Mouse (Mus musculus): ENCODE results near the gene Ubn1. TPM values are rescaled to one million over a fixed set of nuclear protein-coding genes. Genes with fewer than 3 reads are reported as not detected.

Ubn1 gene
- polyA plus RNA-seq, 1 experiment from 2014 or later: 17.1 TPM

- H3K4me2 ChIP-seq (ENCODE audit: low read length): no peak overlapping the region
- H3K27ac ChIP-seq (replicated peaks in 1 of 2; ENCODE audit: control insufficient read depth in 1 of 2, insufficient read depth in 1 of 2, low read depth in 2 of 2, low read length in 2 of 2): no peak overlapping the region
- no peaks in the 10 kb centered on the region for H3K9me3 ChIP-seq (ENCODE audit: control insufficient read depth, low read length)
- H3K36me3 ChIP-seq (ENCODE audit: control insufficient read depth, insufficient read depth, low read length): peaks cover 75% of the 10 kb centered on the region
- peaks cover 2 to 12% of the 10 kb centered on the region in 2 experiments; a peak in 3 of 4 replicates for H3K4me1 ChIP-seq (ENCODE audit: control insufficient read depth in 2 of 2, insufficient read depth in 2 of 2, low read length in 2 of 2)
- no peaks in the 10 kb centered on the region for H3K27me3 ChIP-seq (ENCODE audit: control insufficient read depth, insufficient read depth, low read length)
- ATAC-seq (ENCODE audit: insufficient number of reproducible peaks, insufficient read depth, low FRiP score, low read depth): no peak
- WGBS: 92% methylated on average over 3 of the region's 3 CpGs
- H3K4me3 ChIP-seq (ENCODE audit: control insufficient read depth in 1 of 2, insufficient read depth in 1 of 2, low read depth in 1 of 2, low read length in 2 of 2): no peak overlapping the region
- H3K9ac ChIP-seq (ENCODE audit: low read length): no peak overlapping the region
These were observed 4.5 kb upstream of the Ubn1 start for GRCm38 (mm10) chr16:5045322-5045721.

GRCm38 (mm10) chr16:5049182-5049773, 579 bp upstream of the Ubn1 start:
- H3K27ac ChIP-seq (replicated peaks in 1 of 2; ENCODE audit: control insufficient read depth in 1 of 2, insufficient read depth in 1 of 2, low read depth in 2 of 2, low read length in 2 of 2): peak overlapping the region; percentile 87 to 89
- H3K4me3 ChIP-seq (ENCODE audit: control insufficient read depth in 1 of 2, insufficient read depth in 1 of 2, low read depth in 1 of 2, low read length in 2 of 2): peak overlapping the region; percentile 80 to 81
- no peaks in the 10 kb centered on the region for H3K27me3 ChIP-seq (ENCODE audit: control insufficient read depth, insufficient read depth, low read length)
- ATAC-seq (ENCODE audit: insufficient number of reproducible peaks, insufficient read depth, low FRiP score, low read depth): peak; percentile 54
- peaks cover 57% of the 10 kb centered on the region for H3K36me3 ChIP-seq (ENCODE audit: control insufficient read depth, insufficient read depth, low read length)
- H3K9me3 ChIP-seq (ENCODE audit: control insufficient read depth, low read length): no peaks in the 10 kb centered on the region
- WGBS: under 1% methylated on average over 38 of the region's 38 CpGs
- peaks cover 2 to 23% of the 10 kb centered on the region in 2 experiments; a peak in 3 of 4 replicates for H3K4me1 ChIP-seq (ENCODE audit: control insufficient read depth in 2 of 2, insufficient read depth in 2 of 2, low read length in 2 of 2)
- H3K9ac ChIP-seq (ENCODE audit: low read length): peak overlapping the region; percentile 94
- peak overlapping the region; percentile 79 for H3K4me2 ChIP-seq (ENCODE audit: low read length)

GRCm38 (mm10) chr16:5050251-5051110, 624 bp downstream of the Ubn1 start:
- Histone ChIP-seq H3K4me2 (ENCODE audit: low read length) (peak overlapping the region; percentile 79), H3K4me3 (ENCODE audit: control insufficient read depth in 1 of 2, insufficient read depth in 1 of 2, low read depth in 1 of 2, low read length in 2 of 2) (peak overlapping the region; percentile 80 to 89), H3K9ac (ENCODE audit: low read length) (peak overlapping the region; percentile 97), H3K9me3 (ENCODE audit: control insufficient read depth, low read length) (no peaks in the 10 kb centered on the region), H3K27ac (replicated peaks in 1 of 2; ENCODE audit: control insufficient read depth in 1 of 2, insufficient read depth in 1 of 2, low read depth in 2 of 2, low read length in 2 of 2) (peak overlapping the region; percentile 97 to 99), H3K27me3 (ENCODE audit: control insufficient read depth, insufficient read depth, low read length) (no peaks in the 10 kb centered on the region), H3K36me3 (ENCODE audit: control insufficient read depth, insufficient read depth, low read length) (peaks cover 51% of the 10 kb centered on the region), H3K4me1 (ENCODE audit: control insufficient read depth in 2 of 2, insufficient read depth in 2 of 2, low read length in 2 of 2) (peaks cover 2 to 23% of the 10 kb centered on the region in 2 experiments; a peak in 3 of 4 replicates)
- ATAC-seq (ENCODE audit: insufficient number of reproducible peaks, insufficient read depth, low FRiP score, low read depth): peak; percentile 67
- under 1% methylated on average over 78 of the region's 78 CpGs for WGBS

- Histone ChIP-seq H3K4me1 (ENCODE audit: control insufficient read depth in 2 of 2, insufficient read depth in 2 of 2, low read length in 2 of 2) (no peaks in the 10 kb centered on the region), H3K9me3 (ENCODE audit: control insufficient read depth, low read length) (no peaks in the 10 kb centered on the region), H3K27ac (replicated peaks in 1 of 2; ENCODE audit: control insufficient read depth in 1 of 2, insufficient read depth in 1 of 2, low read depth in 2 of 2, low read length in 2 of 2) (no peak overlapping the region), H3K4me2 (ENCODE audit: low read length) (no peak overlapping the region), H3K27me3 (ENCODE audit: control insufficient read depth, insufficient read depth, low read length) (no peaks in the 10 kb centered on the region), H3K9ac (ENCODE audit: low read length) (no peak overlapping the region), H3K36me3 (ENCODE audit: control insufficient read depth, insufficient read depth, low read length) (peaks cover 72% of the 10 kb centered on the region), H3K4me3 (ENCODE audit: control insufficient read depth in 1 of 2, insufficient read depth in 1 of 2, low read depth in 1 of 2, low read length in 2 of 2) (no peak overlapping the region)
- WGBS: 79% methylated on average over 1 of the region's 1 CpGs
- ATAC-seq (ENCODE audit: insufficient number of reproducible peaks, insufficient read depth, low FRiP score, low read depth): no peak
These were observed 8.3 kb downstream of the Ubn1 start for GRCm38 (mm10) chr16:5058114-5058513.

- H3K36me3 ChIP-seq (ENCODE audit: control insufficient read depth, insufficient read depth, low read length): peaks cover 82% of the 10 kb centered on the region
- H3K9me3 ChIP-seq (ENCODE audit: control insufficient read depth, low read length): no peaks in the 10 kb centered on the region
- no peak overlapping the region for H3K27ac ChIP-seq (replicated peaks in 1 of 2; ENCODE audit: control insufficient read depth in 1 of 2, insufficient read depth in 1 of 2, low read depth in 2 of 2, low read length in 2 of 2)
- H3K4me2 ChIP-seq (ENCODE audit: low read length): no peak overlapping the region
- no peaks in the 10 kb centered on the region for H3K4me1 ChIP-seq (ENCODE audit: control insufficient read depth in 2 of 2, insufficient read depth in 2 of 2, low read length in 2 of 2)
- no peak overlapping the region for H3K9ac ChIP-seq (ENCODE audit: low read length)
- no peaks in the 10 kb centered on the region for H3K27me3 ChIP-seq (ENCODE audit: control insufficient read depth, insufficient read depth, low read length)
- WGBS: 85% methylated on average over 4 of the region's 4 CpGs
- ATAC-seq (ENCODE audit: insufficient number of reproducible peaks, insufficient read depth, low FRiP score, low read depth): no peak
- no peak overlapping the region for H3K4me3 ChIP-seq (ENCODE audit: control insufficient read depth in 1 of 2, insufficient read depth in 1 of 2, low read depth in 1 of 2, low read length in 2 of 2)
These were observed 13.6 kb downstream of the Ubn1 start for GRCm38 (mm10) chr16:5063472-5063871.

GRCm38 (mm10) chr16:5070321-5070720, 20.5 kb downstream of the Ubn1 start:
- WGBS: 73% methylated on average over 3 of the region's 3 CpGs
- H3K27ac ChIP-seq (replicated peaks in 1 of 2; ENCODE audit: control insufficient read depth in 1 of 2, insufficient read depth in 1 of 2, low read depth in 2 of 2, low read length in 2 of 2): no peak overlapping the region
- ATAC-seq (ENCODE audit: insufficient number of reproducible peaks, insufficient read depth, low FRiP score, low read depth): no peak
- H3K27me3 ChIP-seq (ENCODE audit: control insufficient read depth, insufficient read depth, low read length): no peaks in the 10 kb centered on the region
- H3K4me1 ChIP-seq (ENCODE audit: control insufficient read depth in 2 of 2, insufficient read depth in 2 of 2, low read length in 2 of 2): no peaks in the 10 kb centered on the region
- H3K36me3 ChIP-seq (ENCODE audit: control insufficient read depth, insufficient read depth, low read length): peaks cover 95% of the 10 kb centered on the region
- H3K4me2 ChIP-seq (ENCODE audit: low read length): no peak overlapping the region
- no peak overlapping the region for H3K9ac ChIP-seq (ENCODE audit: low read length)
- no peaks in the 10 kb centered on the region for H3K9me3 ChIP-seq (ENCODE audit: control insufficient read depth, low read length)
- no peak overlapping the region for H3K4me3 ChIP-seq (ENCODE audit: control insufficient read depth in 1 of 2, insufficient read depth in 1 of 2, low read depth in 1 of 2, low read length in 2 of 2)

- ATAC-seq (ENCODE audit: insufficient number of reproducible peaks, insufficient read depth, low FRiP score, low read depth): no peak
- Histone ChIP-seq H3K9me3 (ENCODE audit: control insufficient read depth, low read length) (no peaks in the 10 kb centered on the region), H3K4me3 (ENCODE audit: control insufficient read depth in 1 of 2, insufficient read depth in 1 of 2, low read depth in 1 of 2, low read length in 2 of 2) (no peak overlapping the region), H3K4me2 (ENCODE audit: low read length) (no peak overlapping the region), H3K4me1 (ENCODE audit: control insufficient read depth in 2 of 2, insufficient read depth in 2 of 2, low read length in 2 of 2) (no peaks in the 10 kb centered on the region), H3K9ac (ENCODE audit: low read length) (no peak overlapping the region), H3K36me3 (ENCODE audit: control insufficient read depth, insufficient read depth, low read length) (peaks cover 96% of the 10 kb centered on the region), H3K27me3 (ENCODE audit: control insufficient read depth, insufficient read depth, low read length) (no peaks in the 10 kb centered on the region), H3K27ac (replicated peaks in 1 of 2; ENCODE audit: control insufficient read depth in 1 of 2, insufficient read depth in 1 of 2, low read depth in 2 of 2, low read length in 2 of 2) (no peak overlapping the region)
- whole genome bisulfite sequencing: 89% methylated on average over 7 of the region's 7 CpGs
These were observed 22.1 kb downstream of the Ubn1 start for GRCm38 (mm10) chr16:5071974-5072373.
